Mouse (Mus musculus): ENCODE results near the gene Ociad1. TPM values are rescaled to one million over a fixed set of nuclear protein-coding genes. Genes with fewer than 3 reads are reported as not detected.

The Ociad1 gene
- polyA plus RNA-seq, 1 experiment from 2014 or later = 290 TPM

GRCm38 (mm10) chr5:73257096-73257495 is 35.5 kb upstream of the Ociad1 start:
- TF ChIP-seq CTCF (IDR thresholded peaks at IDR 0.05) = peak; percentile 27
- no peaks in the 10 kb centered on the region for H3K27me3 ChIP-seq
- in situ Hi-C loops (cut with MboI; ENCODE audit: low pct_unique_long_range_greater_than_20kb) = no loop called here
- ChIA-PET POLR2A (no interaction called here), CTCF (interaction anchor here (1.2 kb wide), 1 partner anchor 122 kb away, joined by 4 read pairs; no protein-coding TSS in a partner anchor)
- no peak for ATAC-seq
- DNase-seq (ENCODE audit: low read depth, low spot score) = no peak

- ATAC-seq (no peak), DNase-seq (ENCODE audit: low read depth, low spot score) (no peak)
- ChIA-PET POLR2A (no interaction called here), CTCF (interaction anchor here (1.4 kb wide), 1 partner anchor 122 kb away, joined by 4 read pairs; no protein-coding TSS in a partner anchor)
- TF ChIP-seq CTCF (IDR thresholded peaks at IDR 0.05) = no peak
- no peaks in the 10 kb centered on the region for H3K27me3 ChIP-seq
- in situ Hi-C loops (cut with MboI; ENCODE audit: low pct_unique_long_range_greater_than_20kb) = no loop called here
Observed at GRCm38 (mm10) chr5:73257723-73258122, 34.9 kb upstream of the Ociad1 start.

DNA sequence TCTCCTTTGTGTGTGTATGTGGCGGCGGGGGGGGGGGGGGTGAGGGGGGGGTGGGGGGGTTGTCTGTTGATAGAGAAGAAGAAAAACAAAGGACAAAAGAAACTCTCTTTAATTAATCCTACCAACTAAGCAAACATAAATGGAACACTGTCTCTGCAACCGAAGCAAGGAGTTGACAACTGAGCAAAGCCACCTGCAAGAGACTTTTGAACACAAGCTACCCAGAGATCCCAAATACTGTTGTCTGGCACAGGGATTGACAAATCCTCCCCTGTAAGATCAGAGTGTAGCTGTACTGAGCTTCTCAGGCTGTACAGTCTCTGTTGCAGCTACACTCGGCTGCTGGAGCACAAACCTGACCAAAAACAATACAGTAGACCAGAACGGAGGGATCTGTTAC is 28.5 kb upstream of the Ociad1 start:
- ChIA-PET CTCF (interaction anchor here (1.5 kb wide), 1 partner anchor 19 kb away, joined by 4 read pairs; no protein-coding TSS in a partner anchor), POLR2A (no interaction called here)
- in situ Hi-C loops (cut with MboI; ENCODE audit: low pct_unique_long_range_greater_than_20kb) = no loop called here
- TF ChIP-seq CTCF (IDR thresholded peaks at IDR 0.05) = no peak
- ATAC-seq (no peak), DNase-seq (ENCODE audit: low read depth, low spot score) (no peak)
- H3K27me3 ChIP-seq = no peaks in the 10 kb centered on the region

DNA sequence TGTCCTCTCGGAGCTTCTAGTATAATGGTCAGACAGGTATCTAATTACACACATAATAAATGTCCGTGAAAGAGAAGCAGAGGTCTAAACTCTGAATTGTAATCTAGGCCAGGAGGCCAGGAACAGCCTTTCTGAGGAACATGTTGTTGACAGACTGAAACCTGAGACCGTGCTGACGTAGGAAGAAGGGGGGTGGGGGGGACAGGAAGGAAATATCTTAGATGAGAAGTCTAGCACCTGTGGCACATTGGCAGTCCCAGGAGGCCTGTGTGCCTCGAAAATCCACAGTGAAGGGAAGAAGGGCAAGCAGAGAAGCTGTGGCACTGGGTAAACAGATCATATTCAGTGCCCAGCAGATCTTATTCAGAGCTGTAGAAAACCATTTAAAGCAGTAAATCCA is 27.1 kb upstream of the Ociad1 start:
- POLR2A ChIA-PET = no interaction called here
- TF ChIP-seq CTCF (IDR thresholded peaks at IDR 0.05) = no peak
- in situ Hi-C loops (cut with MboI; ENCODE audit: low pct_unique_long_range_greater_than_20kb) = no loop called here
- CTCF ChIA-PET = interaction anchor here (1.0 kb wide), 1 partner anchor 10 kb away, joined by 3 read pairs; no protein-coding TSS in a partner anchor
- no peaks in the 10 kb centered on the region for H3K27me3 ChIP-seq
- no peak for DNase-seq (ENCODE audit: low read depth, low spot score)
- ATAC-seq = no peak

DNA sequence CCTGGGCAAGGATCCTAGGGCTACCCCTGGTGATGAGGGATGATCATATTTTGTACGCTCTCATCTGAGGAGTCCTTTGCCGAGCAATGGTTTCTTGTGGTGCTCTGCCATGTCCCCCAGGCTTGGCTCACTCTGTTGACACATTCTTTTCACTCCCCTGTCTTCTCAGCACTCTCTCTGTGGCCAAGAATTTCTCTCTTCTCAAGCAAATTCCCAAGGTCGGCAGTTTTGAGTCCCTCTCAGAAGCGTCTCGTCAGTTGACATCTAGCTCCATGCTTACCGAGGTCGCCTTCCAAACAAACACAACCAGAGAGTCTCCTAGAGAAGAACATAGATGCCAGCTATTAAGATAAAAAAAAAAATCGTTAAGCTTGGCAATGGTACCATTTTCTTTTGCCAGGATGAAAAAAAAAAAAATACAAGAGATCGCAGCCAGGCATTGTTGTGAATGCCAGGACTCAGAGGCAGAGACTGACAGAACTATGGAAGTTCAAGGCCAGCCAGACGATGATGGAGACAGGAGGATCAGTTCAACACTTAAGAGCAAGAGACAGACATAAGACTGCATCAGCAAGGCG is 23.9 kb upstream of the Ociad1 start:
- no peak for DNase-seq (ENCODE audit: low read depth, low spot score)
- no peaks in the 10 kb centered on the region for H3K27me3 ChIP-seq
- CTCF ChIA-PET = interaction anchor here (0.7 kb wide), 1 partner anchor 67 kb away, joined by 3 read pairs; no protein-coding TSS in a partner anchor
- ATAC-seq = no peak
- POLR2A ChIA-PET = interaction anchor here (0.6 to 1.5 kb wide), 4 partner anchors 10 to 297 kb away, joined by 3 to 6 read pairs (median 4); no protein-coding TSS in a partner anchor
- in situ Hi-C loops (cut with MboI; ENCODE audit: low pct_unique_long_range_greater_than_20kb) = no loop called here
- TF ChIP-seq CTCF (IDR thresholded peaks at IDR 0.05) = no peak

DNA sequence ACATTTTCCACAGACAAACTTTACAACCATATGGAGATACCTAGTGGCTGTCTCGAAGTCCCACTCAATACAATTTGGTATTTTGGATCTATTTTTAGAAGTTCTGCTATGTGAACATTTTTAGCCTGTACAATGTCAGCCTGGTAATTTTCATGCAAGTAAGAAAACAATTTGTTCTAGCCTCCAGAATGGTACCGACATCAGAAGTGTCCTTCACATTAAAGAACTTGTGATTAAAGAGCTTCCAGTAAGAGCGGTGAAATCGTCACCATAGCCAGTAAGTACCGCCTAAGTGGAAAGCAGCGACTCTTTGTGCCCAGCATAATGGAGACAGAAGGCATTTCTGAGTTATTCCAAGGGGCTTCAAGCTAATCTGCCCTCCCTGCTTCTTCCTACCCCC is 22.0 kb upstream of the Ociad1 start:
- in situ Hi-C loops (cut with MboI; ENCODE audit: low pct_unique_long_range_greater_than_20kb) = no loop called here
- DNase-seq (ENCODE audit: low read depth, low spot score) (no peak), ATAC-seq (no peak)
- no peak for TF ChIP-seq CTCF (IDR thresholded peaks at IDR 0.05)
- ChIA-PET POLR2A (no interaction called here), CTCF (interaction anchor here (0.9 kb wide), 1 partner anchor 112 kb away, joined by 3 read pairs; no protein-coding TSS in a partner anchor)
- H3K27me3 ChIP-seq = no peaks in the 10 kb centered on the region

DNA sequence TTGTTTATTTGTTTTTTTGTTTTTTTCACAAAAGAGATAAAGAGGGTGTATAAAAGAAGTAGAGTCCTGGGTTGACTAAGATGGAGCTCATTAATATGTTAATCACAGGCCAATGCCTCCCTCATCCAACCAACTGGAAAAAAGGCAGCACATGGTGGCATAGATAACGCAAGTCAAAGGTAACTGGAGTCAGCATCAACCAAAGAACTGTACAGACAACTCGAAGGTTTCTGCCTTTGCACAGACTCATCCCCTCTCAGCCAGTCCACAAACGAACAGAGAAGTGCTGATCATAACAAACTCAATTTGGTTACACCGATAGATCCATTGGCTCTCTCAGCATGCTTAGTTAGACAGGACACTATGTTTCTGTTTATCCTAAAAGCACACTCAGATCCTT is 19.4 kb upstream of the Ociad1 start:
- in situ Hi-C loops (cut with MboI; ENCODE audit: low pct_unique_long_range_greater_than_20kb) = no loop called here
- CTCF ChIA-PET = no interaction called here
- POLR2A ChIA-PET = interaction anchor here (0.5 to 0.7 kb wide), 2 partner anchors 18 to 77 kb away, joined by 3 read pairs; no protein-coding TSS in a partner anchor
- TF ChIP-seq CTCF (IDR thresholded peaks at IDR 0.05) = no peak
- ATAC-seq = no peak
- H3K27me3 ChIP-seq = no peaks in the 10 kb centered on the region
- no peak for DNase-seq (ENCODE audit: low read depth, low spot score)

DNA sequence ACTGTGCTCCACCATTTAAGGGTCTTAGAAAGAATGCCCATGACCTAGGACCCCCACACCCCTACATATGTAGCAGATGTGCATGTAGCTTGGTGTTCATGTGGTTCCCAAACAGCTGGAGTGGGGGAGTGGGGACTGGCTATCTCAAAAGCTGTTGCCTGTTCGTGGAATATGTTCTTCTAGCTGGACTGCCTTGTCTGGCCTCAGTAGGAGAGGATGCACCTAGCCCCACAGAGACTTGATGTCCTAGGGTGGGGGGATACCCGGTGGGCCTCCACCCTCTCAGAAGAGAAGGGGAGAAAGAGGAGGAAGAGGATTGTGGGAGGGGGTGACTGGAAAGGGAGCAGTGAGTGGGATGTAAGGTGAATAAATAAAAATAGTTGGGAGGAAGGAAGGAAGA is 17.6 kb upstream of the Ociad1 start:
- in situ Hi-C loops (cut with MboI; ENCODE audit: low pct_unique_long_range_greater_than_20kb) = no loop called here
- ChIA-PET CTCF (interaction anchor here (0.7 kb wide), 1 partner anchor 10 kb away, joined by 3 read pairs; no protein-coding TSS in a partner anchor), POLR2A (no interaction called here)
- ATAC-seq = no peak
- no peak for TF ChIP-seq CTCF (IDR thresholded peaks at IDR 0.05)
- H3K27me3 ChIP-seq = no peaks in the 10 kb centered on the region
- DNase-seq (ENCODE audit: low read depth, low spot score) = no peak

GRCm38 (mm10) chr5:73279190-73279589 is 13.4 kb upstream of the Ociad1 start:
- DNase-seq (ENCODE audit: low read depth, low spot score) (no peak), ATAC-seq (no peak)
- in situ Hi-C loops (cut with MboI; ENCODE audit: low pct_unique_long_range_greater_than_20kb) = no loop called here
- CTCF ChIA-PET = interaction anchor here (1.8 to 2.6 kb wide), 3 partner anchors 8 to 18 kb away, joined by 4 to 11 read pairs (median 6); partner anchors contain the start of gene Ociad1
- no peak for TF ChIP-seq CTCF (IDR thresholded peaks at IDR 0.05)
- POLR2A ChIA-PET = interaction anchor here (0.8 to 1.8 kb wide), 2 partner anchors 10 to 14 kb away, joined by 5 to 6 read pairs; no protein-coding TSS in a partner anchor
- H3K27me3 ChIP-seq = no peaks in the 10 kb centered on the region

- ChIA-PET POLR2A (interaction anchor here (0.6 to 1.8 kb wide), 7 partner anchors 11 to 1518 kb away, joined by 3 to 9 read pairs (median 6); no protein-coding TSS in a partner anchor), CTCF (interaction anchor here (1.4 to 2.6 kb wide), 4 partner anchors 7 to 18 kb away, joined by 4 to 11 read pairs (median 5); partner anchors contain the start of gene Ociad1)
- DNase-seq (ENCODE audit: low read depth, low spot score) = no peak
- in situ Hi-C loops (cut with MboI; ENCODE audit: low pct_unique_long_range_greater_than_20kb) = no loop called here
- TF ChIP-seq CTCF (IDR thresholded peaks at IDR 0.05) = no peak
- no peak for ATAC-seq
- no peaks in the 10 kb centered on the region for H3K27me3 ChIP-seq
Observed at GRCm38 (mm10) chr5:73279732-73280566, 12.6 kb upstream of the Ociad1 start.
